Mouse (Mus musculus): ENCODE measurements around the gene Sec14l1. TPM values are rescaled to one million over a fixed set of nuclear protein-coding genes. Genes with fewer than 3 reads are reported as not detected.

Gene Sec14l1
- total and polyA plus RNA-seq, 3 experiments, result 76.1 to 95.5 (median 82.8) TPM

DNA sequence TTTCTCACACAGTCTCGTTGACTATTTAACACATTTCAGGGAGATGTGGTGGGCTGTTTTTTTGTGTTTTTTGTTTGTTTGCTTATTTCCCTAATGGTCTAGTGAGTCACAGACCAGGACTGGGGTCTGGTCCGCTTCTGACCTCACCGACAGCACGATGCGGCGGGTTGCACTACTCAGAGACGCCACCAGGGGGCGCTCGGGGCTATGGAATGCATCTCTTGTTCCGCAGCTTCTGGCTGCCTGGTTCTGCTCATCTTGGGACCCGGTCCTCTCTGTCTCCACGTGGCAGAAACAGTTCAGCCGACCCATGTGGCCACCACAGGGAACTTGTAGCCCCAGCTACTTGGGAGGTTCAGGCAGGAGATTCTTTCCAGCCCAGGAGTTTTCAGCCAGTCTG is 42.8 kb upstream of the Sec14l1 start:
- peak overlapping the region; percentile 38; the same call in 1 of the 2 replicates for H3K4me3 ChIP-seq (ENCODE audit: low read depth, low read length)
- peaks cover 11% of the 10 kb centered on the region for H3K27me3 ChIP-seq (ENCODE audit: insufficient read depth, low read length)
- TF ChIP-seq GATA1 (IDR thresholded peaks at IDR 0.05; ENCODE audit: borderline replicate concordance, low read length) (no peak), POLR2AphosphoS5 (IDR thresholded peaks at IDR 0.05; ENCODE audit: insufficient replicate concordance, low read depth, low read length) (no peak), CTCF (IDR thresholded peaks at IDR 0.05; ENCODE audit: low read depth, low read length) (peak; percentile 97), GATA2 (IDR thresholded peaks at IDR 0.05; ENCODE audit: borderline replicate concordance, low read depth, low read length) (no peak)
- DNase-seq (ENCODE audit: low spot score) (peak; percentile 35), ATAC-seq (ENCODE audit: extremely low read depth, insufficient number of reproducible peaks, low FRiP score, poor library complexity, severe bottlenecking) (no peak)
- H3K9me3 ChIP-seq (replicated peaks), result peaks cover 8% of the 10 kb centered on the region
- H3K36me3 ChIP-seq (replicated peaks), result no peaks in the 10 kb centered on the region
- peaks cover 16% of the 10 kb centered on the region for H3K4me1 ChIP-seq (ENCODE audit: insufficient read depth, low read depth, low read length)

DNA sequence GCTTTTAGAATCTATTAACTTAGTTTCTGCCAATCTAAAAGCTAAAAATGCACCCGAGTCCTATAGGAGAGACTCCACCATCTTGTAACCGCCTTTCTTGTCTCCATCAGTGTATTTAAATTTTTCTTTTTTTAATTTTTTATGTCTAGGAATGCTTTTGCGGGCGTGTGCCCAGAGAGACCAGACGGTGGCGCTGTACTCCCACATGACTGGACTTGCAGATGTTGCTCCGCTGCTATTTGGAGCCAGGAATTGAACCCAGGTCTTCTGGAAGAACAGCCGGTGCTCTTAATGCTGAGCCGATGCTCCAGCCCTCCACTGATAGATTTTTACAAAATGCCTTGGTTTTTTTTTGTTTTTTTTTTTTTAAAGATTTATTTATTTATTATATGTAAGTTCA is 41.5 kb upstream of the Sec14l1 start:
- ATAC-seq (ENCODE audit: extremely low read depth, insufficient number of reproducible peaks, low FRiP score, poor library complexity, severe bottlenecking) (no peak), DNase-seq (ENCODE audit: low spot score) (no peak)
- Histone ChIP-seq H3K9me3 (replicated peaks) (0 out of 2 replicates have a peak, but pooled peaks cover 4% of the 10 kb centered on the region), H3K27me3 (ENCODE audit: insufficient read depth, low read length) (peaks cover 11% of the 10 kb centered on the region), H3K4me3 (ENCODE audit: low read depth, low read length) (no peak overlapping the region), H3K4me1 (ENCODE audit: insufficient read depth, low read depth, low read length) (peaks cover 26% of the 10 kb centered on the region), H3K36me3 (replicated peaks) (peaks cover 10% of the 10 kb centered on the region)
- TF ChIP-seq GATA1 (IDR thresholded peaks at IDR 0.05; ENCODE audit: borderline replicate concordance, low read length) (no peak), POLR2AphosphoS5 (IDR thresholded peaks at IDR 0.05; ENCODE audit: insufficient replicate concordance, low read depth, low read length) (no peak), GATA2 (IDR thresholded peaks at IDR 0.05; ENCODE audit: borderline replicate concordance, low read depth, low read length) (no peak), TAL1 (conservative IDR thresholded peaks at IDR 0.05; ENCODE audit: low read depth, low read length) (no peak), CTCF (IDR thresholded peaks at IDR 0.05; ENCODE audit: low read depth, low read length) (no peak)

- ATAC-seq (ENCODE audit: extremely low read depth, insufficient number of reproducible peaks, low FRiP score, poor library complexity, severe bottlenecking), result peak; percentile 69
- TF ChIP-seq CTCF (IDR thresholded peaks at IDR 0.05; ENCODE audit: low read depth, low read length), result no peak
- no peak for TF ChIP-seq TAL1 (conservative IDR thresholded peaks at IDR 0.05; ENCODE audit: low read depth, low read length)
- TF ChIP-seq GATA2 (IDR thresholded peaks at IDR 0.05; ENCODE audit: borderline replicate concordance, low read depth, low read length), result no peak
- TF ChIP-seq POLR2AphosphoS5 (IDR thresholded peaks at IDR 0.05; ENCODE audit: insufficient replicate concordance, low read depth, low read length), result no peak
- no peak for TF ChIP-seq GATA1 (IDR thresholded peaks at IDR 0.05; ENCODE audit: borderline replicate concordance, low read length)
- DNase-seq (ENCODE audit: low spot score), result peak; percentile 89
Observed at GRCm38 (mm10) chr11:117076576-117077196, 38.3 kb upstream of the Sec14l1 start.

GRCm38 (mm10) chr11:117077227-117077626 is 37.7 kb upstream of the Sec14l1 start:
- Histone ChIP-seq H3K4me1 (ENCODE audit: insufficient read depth, low read depth, low read length) (peaks cover 62% of the 10 kb centered on the region), H3K9me3 (replicated peaks) (0 out of 2 replicates have a peak, but pooled peaks cover 4% of the 10 kb centered on the region), H3K36me3 (replicated peaks) (peaks cover 47% of the 10 kb centered on the region), H3K27me3 (ENCODE audit: insufficient read depth, low read length) (no peaks in the 10 kb centered on the region), H3K4me3 (ENCODE audit: low read depth, low read length) (peak overlapping the region; percentile 90)
- ATAC-seq (ENCODE audit: extremely low read depth, insufficient number of reproducible peaks, low FRiP score, poor library complexity, severe bottlenecking) (no peak), DNase-seq (ENCODE audit: low spot score) (no peak)
- TF ChIP-seq GATA2 (IDR thresholded peaks at IDR 0.05; ENCODE audit: borderline replicate concordance, low read depth, low read length), result no peak
- TF ChIP-seq POLR2AphosphoS5 (IDR thresholded peaks at IDR 0.05; ENCODE audit: insufficient replicate concordance, low read depth, low read length), result no peak
- TF ChIP-seq TAL1 (conservative IDR thresholded peaks at IDR 0.05; ENCODE audit: low read depth, low read length), result no peak
- no peak for TF ChIP-seq GATA1 (IDR thresholded peaks at IDR 0.05; ENCODE audit: borderline replicate concordance, low read length)
- TF ChIP-seq CTCF (IDR thresholded peaks at IDR 0.05; ENCODE audit: low read depth, low read length), result no peak

More at GRCm38 (mm10) chr11:117076576-117077196, 38.3 kb upstream of the Sec14l1 start:
- peak overlapping the region; percentile 90 for H3K4me3 ChIP-seq (ENCODE audit: low read depth, low read length)
- H3K4me1 ChIP-seq (ENCODE audit: insufficient read depth, low read depth, low read length), result peaks cover 59% of the 10 kb centered on the region
- H3K36me3 ChIP-seq (replicated peaks), result peaks cover 42% of the 10 kb centered on the region
- no peaks in the 10 kb centered on the region for H3K27me3 ChIP-seq (ENCODE audit: insufficient read depth, low read length)
- 0 out of 2 replicates have a peak, but pooled peaks cover 4% of the 10 kb centered on the region for H3K9me3 ChIP-seq (replicated peaks)

GRCm38 (mm10) chr11:117077902-117078301 is 37.1 kb upstream of the Sec14l1 start:
- H3K4me1 ChIP-seq (ENCODE audit: insufficient read depth, low read depth, low read length), result peaks cover 67% of the 10 kb centered on the region
- H3K4me3 ChIP-seq (ENCODE audit: low read depth, low read length), result peak overlapping the region; percentile 90
- peak; percentile 39 for DNase-seq (ENCODE audit: low spot score)
- 0 out of 2 replicates have a peak, but pooled peaks cover 4% of the 10 kb centered on the region for H3K9me3 ChIP-seq (replicated peaks)
- 0 out of 2 replicates have a peak, but pooled peaks have one; percentile 24 for ATAC-seq (ENCODE audit: extremely low read depth, insufficient number of reproducible peaks, low FRiP score, poor library complexity, severe bottlenecking)
- no peaks in the 10 kb centered on the region for H3K27me3 ChIP-seq (ENCODE audit: insufficient read depth, low read length)
- H3K36me3 ChIP-seq (replicated peaks), result peaks cover 54% of the 10 kb centered on the region
- TF ChIP-seq GATA2 (IDR thresholded peaks at IDR 0.05; ENCODE audit: borderline replicate concordance, low read depth, low read length), result no peak
- TF ChIP-seq CTCF (IDR thresholded peaks at IDR 0.05; ENCODE audit: low read depth, low read length), result no peak
- no peak for TF ChIP-seq GATA1 (IDR thresholded peaks at IDR 0.05; ENCODE audit: borderline replicate concordance, low read length)
- TF ChIP-seq POLR2AphosphoS5 (IDR thresholded peaks at IDR 0.05; ENCODE audit: insufficient replicate concordance, low read depth, low read length), result no peak
- TF ChIP-seq TAL1 (conservative IDR thresholded peaks at IDR 0.05; ENCODE audit: low read depth, low read length), result no peak

GRCm38 (mm10) chr11:117078637-117079240 is 36.2 kb upstream of the Sec14l1 start:
- peaks cover 62% of the 10 kb centered on the region for H3K36me3 ChIP-seq (replicated peaks)
- no peak for ATAC-seq (ENCODE audit: extremely low read depth, insufficient number of reproducible peaks, low FRiP score, poor library complexity, severe bottlenecking)
- TF ChIP-seq CTCF (IDR thresholded peaks at IDR 0.05; ENCODE audit: low read depth, low read length), result no peak
- TF ChIP-seq GATA1 (IDR thresholded peaks at IDR 0.05; ENCODE audit: borderline replicate concordance, low read length), result no peak
- TF ChIP-seq GATA2 (IDR thresholded peaks at IDR 0.05; ENCODE audit: borderline replicate concordance, low read depth, low read length), result no peak
- TF ChIP-seq POLR2AphosphoS5 (IDR thresholded peaks at IDR 0.05; ENCODE audit: insufficient replicate concordance, low read depth, low read length), result no peak; the same call in 1 of the 2 replicates
- peak; percentile 58 for TF ChIP-seq TAL1 (conservative IDR thresholded peaks at IDR 0.05; ENCODE audit: low read depth, low read length)
- H3K27me3 ChIP-seq (ENCODE audit: insufficient read depth, low read length), result no peaks in the 10 kb centered on the region
- H3K4me3 ChIP-seq (ENCODE audit: low read depth, low read length), result peak overlapping the region; percentile 90; the same call in 1 of the 2 replicates
- DNase-seq (ENCODE audit: low spot score), result no peak
- H3K9me3 ChIP-seq (replicated peaks), result 0 out of 2 replicates have a peak, but pooled peaks cover 4% of the 10 kb centered on the region
- H3K4me1 ChIP-seq (ENCODE audit: insufficient read depth, low read depth, low read length), result peaks cover 67% of the 10 kb centered on the region
